Mouse (Mus musculus) monocyte, adult 5-6 weeks (primary cell): Measurements from ENCODE around the gene Gse1. TPM values are rescaled to one million over a fixed set of nuclear protein-coding genes. Genes with fewer than 3 reads are reported as not detected.
A peak's percentile ranks its signal among the peaks of the same experiment; 100 is the strongest.

ENCODE experiments used
- ATAC-seq: fragments of 153-309, 156-312 bp; replicated peaks from 2 replicates; pipeline ENCODE4 v1.8.0; 2017; ENCODE audit warnings: mild to moderate bottlenecking; ENCODE audit not compliant: low TSS enrichment, insufficient number of reproducible peaks, severe bottlenecking, poor library complexity, low FRiP score
- total RNA-seq: library from RNA; stranded (forward); fragments of 200-1000, 200-491, 200-594 nt; gene quantifications from 3 replicates; pipeline ENCODE4 v1.2.3, GENCODE M21; 2017

The Gse1 gene
- total RNA-seq, 1 experiment from 2014 or later = 9.9 TPM

GRCm38 (mm10) chr8:120550430-120550829 is 322.2 kb downstream of the Gse1 start:
- ATAC-seq = no peak

GRCm38 (mm10) chr8:120550937-120551676 is 322.9 kb downstream of the Gse1 start:
- no peak for ATAC-seq

GRCm38 (mm10) chr8:120551677-120551980 is 323.4 kb downstream of the Gse1 start:
- ATAC-seq = no peak

GRCm38 (mm10) chr8:120552509-120552908 is 324.3 kb downstream of the Gse1 start:
- no peak for ATAC-seq

- no peak for ATAC-seq
Measured at GRCm38 (mm10) chr8:120553441-120554123, 325.3 kb downstream of the Gse1 start.

GRCm38 (mm10) chr8:120554466-120555039 is 326.3 kb downstream of the Gse1 start:
- ATAC-seq = no peak

- ATAC-seq = no peak
Measured at GRCm38 (mm10) chr8:120556198-120556892, 328.1 kb downstream of the Gse1 start.

- ATAC-seq = no peak
Measured at GRCm38 (mm10) chr8:120557170-120557965, 329.1 kb downstream of the Gse1 start.

GRCm38 (mm10) chr8:120558162-120558561 is 329.9 kb downstream of the Gse1 start:
- no peak for ATAC-seq

- no peak for ATAC-seq
Measured at GRCm38 (mm10) chr8:120559654-120560053, 331.4 kb downstream of the Gse1 start.

- no peak for ATAC-seq
Measured at GRCm38 (mm10) chr8:120560535-120560934, 332.3 kb downstream of the Gse1 start.

GRCm38 (mm10) chr8:120561539-120562435 is 333.5 kb downstream of the Gse1 start:
- no peak for ATAC-seq

GRCm38 (mm10) chr8:120562680-120563347 is 334.6 kb downstream of the Gse1 start:
- no peak for ATAC-seq

GRCm38 (mm10) chr8:120563348-120563724 is 335.1 kb downstream of the Gse1 start:
- no peak for ATAC-seq

- ATAC-seq = peak; percentile 78
Measured at GRCm38 (mm10) chr8:120563851-120564837, 335.9 kb downstream of the Gse1 start.

- no peak for ATAC-seq
Measured at GRCm38 (mm10) chr8:120565151-120565711, 337.0 kb downstream of the Gse1 start.
